Mouse (Mus musculus): ENCODE results near the gene Pofut2.
"Not testable (repeated sequence)": the region's sequence is repeated elsewhere in the genome, so short reads cannot be mapped to it uniquely, and the experiment has no call there.

The Pofut2 gene

GRCm38 (mm10) chr10:77266281-77266680, 7.3 kb downstream of the Pofut2 start:
- DNase-seq (ENCODE audit: low spot score) = no peak

- DNase-seq (ENCODE audit: low spot score) = no peak
Observed at GRCm38 (mm10) chr10:77267027-77267426, 8.0 kb downstream of the Pofut2 start.

GRCm38 (mm10) chr10:77269129-77269528, 10.1 kb downstream of the Pofut2 start:
- DNase-seq (ENCODE audit: low spot score) = no peak

- DNase-seq (ENCODE audit: low spot score) = no peak
Observed at GRCm38 (mm10) chr10:77272980-77273730, 14.1 kb downstream of the Pofut2 start.

GRCm38 (mm10) chr10:77273798-77274197, 14.8 kb downstream of the Pofut2 start:
- DNase-seq (ENCODE audit: low spot score) = no peak

GRCm38 (mm10) chr10:77282085-77282484, 23.1 kb downstream of the Pofut2 start:
- not testable (repeated sequence) for DNase-seq (ENCODE audit: low spot score)

GRCm38 (mm10) chr10:77282822-77283221, 23.8 kb downstream of the Pofut2 start:
- DNase-seq (ENCODE audit: low spot score) = no peak

- DNase-seq (ENCODE audit: low spot score) = no peak
Observed at GRCm38 (mm10) chr10:77284832-77285231, 25.8 kb downstream of the Pofut2 start.

GRCm38 (mm10) chr10:77287626-77288025, 28.6 kb downstream of the Pofut2 start:
- no peak for DNase-seq (ENCODE audit: low spot score)

- no peak for DNase-seq (ENCODE audit: low spot score)
Observed at GRCm38 (mm10) chr10:77288639-77289195, 29.7 kb downstream of the Pofut2 start.

- DNase-seq (ENCODE audit: low spot score) = no peak
Observed at GRCm38 (mm10) chr10:77289559-77289958, 30.5 kb downstream of the Pofut2 start.

- DNase-seq (ENCODE audit: low spot score) = no peak
Observed at GRCm38 (mm10) chr10:77290624-77291366, 31.8 kb downstream of the Pofut2 start.

GRCm38 (mm10) chr10:77294691-77295090, 35.7 kb downstream of the Pofut2 start:
- no peak for DNase-seq (ENCODE audit: low spot score)

GRCm38 (mm10) chr10:77298621-77299020, 39.6 kb downstream of the Pofut2 start:
- no peak for DNase-seq (ENCODE audit: low spot score)

- DNase-seq (ENCODE audit: low spot score) = no peak
Observed at GRCm38 (mm10) chr10:77299194-77299593, 40.2 kb downstream of the Pofut2 start.

GRCm38 (mm10) chr10:77300237-77300933, 41.4 kb downstream of the Pofut2 start:
- DNase-seq (ENCODE audit: low spot score) = no peak

GRCm38 (mm10) chr10:77300934-77301297, 41.9 kb downstream of the Pofut2 start:
- no peak for DNase-seq (ENCODE audit: low spot score)

- DNase-seq (ENCODE audit: low spot score) = no peak
Observed at GRCm38 (mm10) chr10:77304362-77304761, 45.3 kb downstream of the Pofut2 start.

GRCm38 (mm10) chr10:77304840-77305533, 46.0 kb downstream of the Pofut2 start:
- DNase-seq (ENCODE audit: low spot score) = no peak

- no peak for DNase-seq (ENCODE audit: low spot score)
Observed at GRCm38 (mm10) chr10:77305766-77306165, 46.7 kb downstream of the Pofut2 start.

GRCm38 (mm10) chr10:77308978-77309377, 50.0 kb downstream of the Pofut2 start:
- no peak for DNase-seq (ENCODE audit: low spot score)

GRCm38 (mm10) chr10:77314711-77315266, 55.8 kb downstream of the Pofut2 start:
- DNase-seq (ENCODE audit: low spot score) = no peak

Data from urinary bladder, postnatal 10 days (tissue).